Mouse (Mus musculus) cortical plate, adult 2 months (tissue): ENCODE results near the gene Cntrl. TPM values are rescaled to one million over a fixed set of nuclear protein-coding genes. Genes with fewer than 3 reads are reported as not detected.
A peak's percentile ranks its signal among the peaks of the same experiment; 100 is the strongest.

Experiments used
- H3K27ac ChIP-seq: fragments of 200-500 bp; 2 replicates; pipeline ENCODE4 v1.5.1; 2012; ENCODE audit warnings: low read length, control low read depth, inconsistent platforms; ENCODE audit not compliant: insufficient read depth
- H3K4me1 ChIP-seq: fragments of 200-500 bp; 2 replicates; pipeline ENCODE4 v1.6.1; 2011; ENCODE audit warnings: low read length; ENCODE audit not compliant: control insufficient read depth, insufficient read depth
- H3K4me3 ChIP-seq: fragments of 200-500 bp; 2 replicates; pipeline ENCODE4 v1.5.1; 2011; ENCODE audit warnings: mild to moderate bottlenecking, low read length, control low read depth; ENCODE audit not compliant: insufficient read depth
- CTCF ChIP-seq: fragments of 200-500 bp; IDR thresholded peaks from 2 replicates; pipeline ENCODE4 v1.5.1; 2011; ENCODE audit warnings: mild to moderate bottlenecking, control low read depth, low read length; ENCODE audit not compliant: insufficient read depth; ENCODE audit errors: extremely low read depth
- POLR2A ChIP-seq: fragments of 200-500 bp; IDR thresholded peaks from 2 replicates; pipeline ENCODE4 v1.6.1; 2011; ENCODE audit warnings: mild to moderate bottlenecking, low read length, control low read depth; ENCODE audit not compliant: insufficient read depth; ENCODE audit errors: extremely low read depth
- polyA plus RNA-seq: library from polyadenylated mRNA; depleted of rRNA; stranded (reverse); fragments of >200 nt; gene quantifications from 2 replicates; pipeline ENCODE4 v1.2.3, GENCODE M21; 2012

Cntrl gene
- polyA plus RNA-seq, 1 experiment: 14.9 TPM

- H3K27ac ChIP-seq: no peak overlapping the region
- no peak overlapping the region for H3K4me3 ChIP-seq
- TF ChIP-seq CTCF: no peak
- no peak for TF ChIP-seq POLR2A
- no peaks in the 10 kb centered on the region for H3K4me1 ChIP-seq
Observed at GRCm38 (mm10) chr2:35072547-35072946, 36.7 kb upstream of the Cntrl start.

GRCm38 (mm10) chr2:35074328-35074727, 35.0 kb upstream of the Cntrl start:
- H3K4me1 ChIP-seq: no peaks in the 10 kb centered on the region
- TF ChIP-seq CTCF: no peak
- no peak for TF ChIP-seq POLR2A
- H3K27ac ChIP-seq: no peak overlapping the region
- H3K4me3 ChIP-seq: no peak overlapping the region

- H3K27ac ChIP-seq: no peak overlapping the region
- H3K4me3 ChIP-seq: no peak overlapping the region
- TF ChIP-seq CTCF (no peak), POLR2A (no peak)
- H3K4me1 ChIP-seq: no peaks in the 10 kb centered on the region
Observed at GRCm38 (mm10) chr2:35079166-35079565, 30.1 kb upstream of the Cntrl start.

- TF ChIP-seq CTCF (no peak), POLR2A (no peak)
- H3K4me1 ChIP-seq: no peaks in the 10 kb centered on the region
- H3K4me3 ChIP-seq: no peak overlapping the region
- H3K27ac ChIP-seq: peak overlapping the region; percentile 40; the same call in 1 of the 2 replicates
Observed at GRCm38 (mm10) chr2:35087418-35087817, 21.9 kb upstream of the Cntrl start.

- TF ChIP-seq CTCF (no peak), POLR2A (no peak)
- Histone ChIP-seq H3K4me3 (no peak overlapping the region), H3K4me1 (no peaks in the 10 kb centered on the region), H3K27ac (no peak overlapping the region)
Observed at GRCm38 (mm10) chr2:35100529-35100928, 8.8 kb upstream of the Cntrl start.

- Histone ChIP-seq H3K27ac (no peak within 1 kb of the TSS), H3K4me3 (no peak within 1 kb of the TSS), H3K4me1 (no peaks in the 10 kb centered on the region)
- TF ChIP-seq POLR2A (no peak), CTCF (no peak)
Observed at GRCm38 (mm10) chr2:35101443-35101842, 7.8 kb upstream of the Cntrl start, which contains the start of gene AI182371. Gene AI182371 (minus strand): TSS chr2:35101543.

GRCm38 (mm10) chr2:35102777-35103176, 6.5 kb upstream of the Cntrl start:
- no peaks in the 10 kb centered on the region for H3K4me1 ChIP-seq
- H3K27ac ChIP-seq: no peak overlapping the region
- TF ChIP-seq POLR2A (no peak), CTCF (no peak)
- H3K4me3 ChIP-seq: no peak overlapping the region

GRCm38 (mm10) chr2:35103558-35103957, 5.7 kb upstream of the Cntrl start:
- Histone ChIP-seq H3K4me3 (no peak overlapping the region), H3K4me1 (no peaks in the 10 kb centered on the region), H3K27ac (no peak overlapping the region)
- TF ChIP-seq CTCF (no peak), POLR2A (no peak)

- H3K4me1 ChIP-seq: no peaks in the 10 kb centered on the region
- TF ChIP-seq CTCF (no peak), POLR2A (no peak)
- H3K4me3 ChIP-seq: no peak overlapping the region
- H3K27ac ChIP-seq: no peak overlapping the region
Observed at GRCm38 (mm10) chr2:35104843-35105242, 4.4 kb upstream of the Cntrl start.

- H3K4me1 ChIP-seq: no peaks in the 10 kb centered on the region
- H3K4me3 ChIP-seq: no peak overlapping the region; the same call in 1 of the 2 replicates
- no peak overlapping the region for H3K27ac ChIP-seq
- TF ChIP-seq CTCF: peak; percentile 56
- no peak for TF ChIP-seq POLR2A
Observed at GRCm38 (mm10) chr2:35107984-35108635, 1.2 kb upstream of the Cntrl start.

GRCm38 (mm10) chr2:35108712-35109111, 580 bp upstream of the Cntrl start:
- TF ChIP-seq CTCF (peak; percentile 70), POLR2A (no peak)
- peak overlapping the region; percentile 27; the same call in 1 of the 2 replicates for H3K27ac ChIP-seq

GRCm38 (mm10) chr2:35109924-35110304, 622 bp downstream of the Cntrl start:
- no peak overlapping the region for H3K27ac ChIP-seq
- no peaks in the 10 kb centered on the region for H3K4me1 ChIP-seq
- H3K4me3 ChIP-seq: peak overlapping the region; percentile 86
- TF ChIP-seq CTCF (no peak), POLR2A (no peak)

More at GRCm38 (mm10) chr2:35108712-35109111, 580 bp upstream of the Cntrl start:
- no peaks in the 10 kb centered on the region for H3K4me1 ChIP-seq
- H3K4me3 ChIP-seq: peak overlapping the region; percentile 86
